ENCODE assay signal across 8 mouse cellular contexts in genomic region chr2:31245051-31245450, GRCm38 (mm10). TPM values are rescaled to one million over a fixed set of nuclear protein-coding genes. Genes with fewer than 3 reads are reported as not detected.
DNase-seq lines count a peak whose midpoint lies in the region; ATAC-seq and TF ChIP-seq lines count a peak whose summit lies in the region.

No protein-coding gene starts in this region.

- H3K27me3 ChIP-seq in E14TG2a.4 (ENCODE audit: insufficient read depth, low read length): peaks cover 88% of the 10 kb centered on the region
- no peaks in the 10 kb centered on the region for H3K27me3 ChIP-seq in forebrain, embryonic 16.5 days (replicated peaks; ENCODE audit: control insufficient read depth, insufficient read depth, low read length)
- peaks cover 80% of the 10 kb centered on the region for H3K27me3 ChIP-seq in liver, embryonic 13.5 days

- H3K27ac ChIP-seq in gastrocnemius, adult 2 months: peak overlapping the region; percentile 57
- H3K27ac ChIP-seq in forebrain, embryonic 16.5 days (ENCODE audit: low read length): peak overlapping the region; percentile 80
- no peak overlapping the region for H3K27ac ChIP-seq in liver, embryonic 13.5 days

- peak overlapping the region; percentile 86 for H3K4me3 ChIP-seq in gastrocnemius, adult 2 months
- H3K4me3 ChIP-seq in E14TG2a.4 (replicated peaks; ENCODE audit: low read length): peak overlapping the region; percentile 82
- peak overlapping the region; percentile 73 for H3K4me3 ChIP-seq in forebrain, embryonic 16.5 days (replicated peaks; ENCODE audit: low read length)
- peak overlapping the region; percentile 61 for H3K4me3 ChIP-seq in liver, embryonic 13.5 days (replicated peaks)

- intact Hi-C loops in gastrocnemius, adult 2 months (cut with DNase I): no loop called here
- intact Hi-C loops in gastrocnemius, postnatal 36 days (cut with DNase I): no loop called here

- H3K4me2 ChIP-seq in forebrain, embryonic 16.5 days (ENCODE audit: low read length): peak overlapping the region; percentile 83
- peak overlapping the region; percentile 76 for H3K4me2 ChIP-seq in liver, embryonic 13.5 days

- no peak for ATAC-seq in forebrain, embryonic 16.5 days
- ATAC-seq in liver, embryonic 13.5 days (ENCODE audit: low read depth): no peak

- H3K36me3 ChIP-seq in E14TG2a.4 (ENCODE audit: insufficient read depth, low read length): no peaks in the 10 kb centered on the region
- no peaks in the 10 kb centered on the region for H3K36me3 ChIP-seq in forebrain, embryonic 16.5 days (ENCODE audit: control insufficient read depth, insufficient read depth)
- no peaks in the 10 kb centered on the region for H3K36me3 ChIP-seq in liver, embryonic 13.5 days

- TF ChIP-seq CTCF in gastrocnemius, adult 2 months (IDR thresholded peaks at IDR 0.05): no peak
- TF ChIP-seq CTCF in E14TG2a.4 (conservative IDR thresholded peaks at IDR 0.05; ENCODE audit: low read length): no peak

- peaks cover 70% of the 10 kb centered on the region for H3K4me1 ChIP-seq in E14TG2a.4 (replicated peaks; ENCODE audit: low read depth, low read length)
- peaks cover 29% of the 10 kb centered on the region for H3K4me1 ChIP-seq in forebrain, embryonic 16.5 days (replicated peaks; ENCODE audit: control insufficient read depth, insufficient read depth, low read length)
- H3K4me1 ChIP-seq in liver, embryonic 13.5 days (replicated peaks): peaks cover 12% of the 10 kb centered on the region

- DNase-seq in gastrocnemius, adult 2 months: peak; percentile 46
- no peak for DNase-seq in gastrocnemius, postnatal 36 days
- no peak for DNase-seq in liver, embryonic 13.5 days
- DNase-seq in right cerebral cortex, adult 2 months (ENCODE audit: low spot score in 2 of 2): no peak
- DNase-seq in layer of hippocampus, adult 9-11 months: no peak
- no peak for DNase-seq in right cerebral cortex, postnatal 4 days

- 21% methylated on average over 5 of the region's 5 CpGs for WGBS in forebrain, embryonic 16.5 days
- WGBS in liver, embryonic 13.5 days (ENCODE audit: insufficient replicate concordance): 20% methylated on average over 5 of the region's 5 CpGs

- H3K9ac ChIP-seq in forebrain, embryonic 16.5 days (replicated peaks; ENCODE audit: low read depth, low read length): peak overlapping the region; percentile 94
- H3K9ac ChIP-seq in liver, embryonic 13.5 days: 0 out of 2 replicates have a peak overlapping the region, but pooled peaks have one; percentile 64

- H3K9me3 ChIP-seq in E14TG2a.4 (ENCODE audit: low read length): no peaks in the 10 kb centered on the region
- no peaks in the 10 kb centered on the region for H3K9me3 ChIP-seq in forebrain, embryonic 16.5 days (ENCODE audit: control insufficient read depth, low read length)
- H3K9me3 ChIP-seq in liver, embryonic 13.5 days (replicated peaks): no peaks in the 10 kb centered on the region

RNA-seq across cellular contexts. Expression of gene Ncs1, which starts 0.6 kb away (rescaled TPM):
- 1 to 10 TPM; 4.6 to 5.1 TPM for total RNA-seq in gastrocnemius, adult 2 months (2021)
- 1 to 10 TPM; 4.0 to 4.9 TPM for total RNA-seq in gastrocnemius, postnatal 36 days (2021)
- 112 and 119 TPM in 2 replicates for polyA plus RNA-seq in forebrain, embryonic 16.5 days (2015; fragmentation: Nextera tagmentation; extraction: Ambion mirVana)
- polyA plus RNA-seq in liver, embryonic 13.5 days (2015; fragmentation: Nextera tagmentation; extraction: Ambion mirVana): 2.2 and 2.3 TPM in 2 replicates
